Mouse (Mus musculus): Measurements from ENCODE around the gene Arhgap27.

DNA sequence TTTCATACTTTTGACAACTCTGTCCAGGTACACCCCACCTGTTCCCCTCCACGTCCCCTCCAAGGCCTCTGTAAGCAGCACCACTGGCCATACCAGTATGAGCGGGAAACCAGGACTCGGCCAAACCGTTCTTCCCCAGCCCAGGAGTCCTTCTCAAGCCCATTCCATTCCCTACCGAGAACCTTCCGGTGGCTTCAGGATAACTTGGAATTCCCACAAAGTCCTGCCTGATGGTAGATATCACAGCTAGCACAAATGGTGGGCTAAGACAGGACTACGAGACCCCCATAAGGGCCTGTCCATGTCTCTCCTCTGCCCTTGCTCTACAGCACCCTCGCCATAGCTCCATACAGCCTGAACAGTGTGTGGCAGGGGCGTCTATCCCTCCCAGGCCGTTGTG, 5.8 kb downstream of the Arhgap27 start:
- TF ChIP-seq POLR2A (IDR thresholded peaks at IDR 0.05; ENCODE audit: low read depth, low read length) (no peak), CTCF (IDR thresholded peaks at IDR 0.05; ENCODE audit: extremely low read depth, insufficient read length, insufficient replicate concordance, low read depth, low read length) (no peak)

Measured in small intestine, adult 2 months (tissue).